Mouse (Mus musculus) left cerebral cortex, postnatal 25 days (tissue): Measurements from ENCODE around the gene Impad1. TPM values are rescaled to one million over a fixed set of nuclear protein-coding genes. Genes with fewer than 3 reads are reported as not detected.

Experiments used
- DNase-seq, 2 experiments: peaks; one replicate each; pipeline ENCODE4 v3.0.0; 2022; ENCODE audit warnings: low spot score in 2 of 2, mixed read lengths in 1 of 2
- intact Hi-C: fragments of 180-260 bp; cut with DNase I; formaldehyde crosslinking; loops from one replicate; pipeline ENCODE4 v1.15.1; 2025
- total RNA-seq, 2 experiments: library from RNA; stranded (reverse); gene quantifications; 2 replicates each; pipeline ENCODE4 v1.2.3; 2021

Impad1 gene
- total RNA-seq, 2 experiments from 2014 or later: 71.8 to 73.4 TPM

DNA sequence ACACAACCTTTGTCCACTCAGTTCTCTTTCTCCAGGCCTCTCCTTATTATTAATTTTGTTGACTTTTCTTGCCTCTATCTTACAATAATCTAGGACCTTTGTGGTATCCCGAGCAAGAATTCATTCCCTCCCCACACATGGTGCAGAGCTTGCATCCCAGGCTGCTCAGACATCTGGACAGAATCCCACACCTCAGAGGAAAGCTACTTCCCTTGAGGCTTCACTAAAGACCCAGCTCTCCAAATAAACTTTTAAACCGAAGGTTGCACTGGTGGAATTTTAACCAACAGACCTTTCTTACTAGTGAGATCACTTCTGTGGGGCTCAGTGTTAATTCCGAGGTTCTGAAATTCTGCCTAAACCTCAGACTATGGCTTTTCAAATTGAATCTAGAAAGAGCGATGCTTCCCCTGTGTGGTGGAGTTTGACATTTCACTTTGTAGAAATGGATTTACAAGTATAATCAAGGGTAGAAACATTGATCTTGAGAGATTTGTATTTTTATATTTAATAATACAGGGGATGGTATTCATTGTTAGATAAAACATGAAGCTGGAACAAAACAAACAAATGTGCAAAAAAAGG lies 75.3 kb downstream of the Impad1 start:
- intact Hi-C loops: loop anchor here (2.0 kb wide), 2 partner anchors 577 to 743 kb away; no protein-coding TSS in a partner anchor

More for the DNA sequence above, 75.3 kb downstream of the Impad1 start:
- DNase-seq: peak; percentile 42 to 60
